In the genomic region with DNA sequence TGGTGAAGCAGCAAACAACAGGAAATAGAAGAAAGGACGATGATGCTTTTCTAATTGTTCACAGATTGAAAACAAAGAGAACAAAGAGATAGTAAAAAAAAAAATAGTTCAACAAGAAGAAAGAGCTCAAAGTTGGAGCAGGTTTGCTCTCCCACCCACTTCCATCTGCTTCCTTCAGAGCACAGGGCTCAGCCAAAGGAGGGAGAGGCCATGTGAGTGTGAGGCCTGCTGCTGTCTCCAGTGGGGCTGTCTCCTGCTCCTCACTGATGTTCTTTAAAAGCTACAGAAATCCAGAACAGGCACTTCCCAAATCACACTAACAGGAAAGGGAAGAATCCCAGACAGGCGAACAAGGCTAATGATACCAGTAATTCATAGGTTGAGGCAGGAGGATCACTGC, we compare ENCODE assay signal across 29 mouse cellular contexts.
"Had no signal": no experiment of that assay in that cellular context is flagged by ENCODE, and none has a peak within 500 bp of the region (broad histone marks: within the 10 kb centered on the region; RNA-seq: fewer than 3 reads in every experiment).

No protein-coding gene starts in this region.

- H3K27ac ChIP-seq: embryonic facial prominence, embryonic 10.5 days; embryonic facial prominence, embryonic 12.5 days; embryonic facial prominence, embryonic 13.5 days; embryonic facial prominence, embryonic 15.5 days; forebrain, embryonic 10.5 days; forebrain, embryonic 12.5 days; forebrain, embryonic 13.5 days; forebrain, embryonic 15.5 days; gastrocnemius, adult 2 months; heart, adult 2 months had no signal

- H3K9ac ChIP-seq: embryonic facial prominence, embryonic 12.5 days; embryonic facial prominence, embryonic 13.5 days; embryonic facial prominence, embryonic 15.5 days; forebrain, embryonic 12.5 days; forebrain, embryonic 13.5 days; forebrain, embryonic 15.5 days; forebrain, postnatal 0 days had no signal

- H3K4me2 ChIP-seq: embryonic facial prominence, embryonic 12.5 days; embryonic facial prominence, embryonic 13.5 days; embryonic facial prominence, embryonic 15.5 days; forebrain, embryonic 12.5 days; forebrain, embryonic 13.5 days; forebrain, embryonic 15.5 days had no signal

- H3K36me3 ChIP-seq: embryonic facial prominence, embryonic 10.5 days; embryonic facial prominence, embryonic 12.5 days; embryonic facial prominence, embryonic 13.5 days; embryonic facial prominence, embryonic 15.5 days; forebrain, embryonic 10.5 days; forebrain, embryonic 12.5 days; forebrain, embryonic 15.5 days had no signal

- H3K9me3 ChIP-seq: embryonic facial prominence, embryonic 10.5 days; embryonic facial prominence, embryonic 12.5 days; embryonic facial prominence, embryonic 13.5 days; embryonic facial prominence, embryonic 15.5 days; forebrain, embryonic 10.5 days; forebrain, embryonic 12.5 days; forebrain, embryonic 13.5 days; forebrain, embryonic 15.5 days had no signal

- H3K27me3 ChIP-seq: embryonic facial prominence, embryonic 12.5 days; embryonic facial prominence, embryonic 13.5 days; embryonic facial prominence, embryonic 15.5 days; forebrain, embryonic 12.5 days; forebrain, embryonic 13.5 days; forebrain, embryonic 15.5 days had no signal

- H3K4me3 ChIP-seq: embryonic facial prominence, embryonic 10.5 days; embryonic facial prominence, embryonic 12.5 days; embryonic facial prominence, embryonic 13.5 days; embryonic facial prominence, embryonic 15.5 days; erythroblast, embryonic 14.5 days; forebrain, embryonic 10.5 days; forebrain, embryonic 12.5 days; forebrain, embryonic 13.5 days; forebrain, embryonic 15.5 days; gastrocnemius, adult 2 months; heart, adult 2 months had no signal

- ATAC-seq: forebrain, embryonic 13.5 days; forebrain, embryonic 14.5 days; forebrain, embryonic 15.5 days; forebrain, embryonic 16.5 days; forebrain, postnatal 0 days had no signal

- DNase-seq: cerebellum, adult 2 months; cerebellum, adult 8-10 months; cerebellum, adult 9-10 months; cerebellum, adult 9-11 months; cerebellum, postnatal 10 days; cerebellum, postnatal 14 days; cerebellum, postnatal 25 days; cerebellum, postnatal 36 days; embryo, embryonic 11 days; forebrain, postnatal 0 days; gastrocnemius, adult 2 months; gastrocnemius, postnatal 10 days; gastrocnemius, postnatal 14 days; gastrocnemius, postnatal 25 days; gastrocnemius, postnatal 36 days; heart, adult 11 months; heart, adult 18-20 months; heart, adult 2 months had no signal

- H3K4me1 ChIP-seq: embryonic facial prominence, embryonic 10.5 days; embryonic facial prominence, embryonic 12.5 days; embryonic facial prominence, embryonic 13.5 days; embryonic facial prominence, embryonic 15.5 days; forebrain, embryonic 10.5 days; forebrain, embryonic 12.5 days; forebrain, embryonic 13.5 days; forebrain, embryonic 15.5 days had no signal
